Mouse (Mus musculus) intestine, postnatal 0 days (tissue): ENCODE data around the gene Rsph6a. TPM values are rescaled to one million over a fixed set of nuclear protein-coding genes. Genes with fewer than 3 reads are reported as not detected.

ENCODE experiments used
- ATAC-seq: fragments of 200-750 bp; cut with Nextera tagmentation; 2 replicates; pipeline ENCODE4 v1.8.0; 2017; ENCODE audit warnings: mild to moderate bottlenecking, moderate TSS enrichment, moderate library complexity
- H3K27ac ChIP-seq: fragments of 300-500 bp; sonication (generic); 2 replicates; pipeline ENCODE4 v1.5.1; 2014; ENCODE audit warnings: mild to moderate bottlenecking, low read depth, low read length, moderate library complexity
- H3K27me3 ChIP-seq: fragments of 300-500 bp; sonication (generic); replicated peaks from 2 replicates; pipeline ENCODE4 v1.6.1; 2014; ENCODE audit warnings: low read length, mixed read lengths; ENCODE audit not compliant: control insufficient read depth, insufficient read depth
- H3K36me3 ChIP-seq: fragments of 300-500 bp; sonication (generic); 2 replicates; pipeline ENCODE4 v1.6.1; 2014; ENCODE audit warnings: mild to moderate bottlenecking, moderate library complexity; ENCODE audit not compliant: control insufficient read depth, insufficient read depth
- H3K4me1 ChIP-seq: fragments of 300-500 bp; sonication (generic); replicated peaks from 2 replicates; pipeline ENCODE4 v1.6.1; 2014; ENCODE audit warnings: antibody characterized with exemption, low read length, mixed read lengths; ENCODE audit not compliant: control insufficient read depth, insufficient read depth
- H3K4me2 ChIP-seq: fragments of 300-500 bp; sonication (generic); replicated peaks from 2 replicates; pipeline ENCODE4 v1.6.1; 2014; ENCODE audit warnings: low read depth, mild to moderate bottlenecking, moderate library complexity
- H3K4me3 ChIP-seq: fragments of 300-500 bp; sonication (generic); 2 replicates; pipeline ENCODE4 v1.5.1; 2014; ENCODE audit warnings: low read depth, low read length
- H3K9ac ChIP-seq: fragments of 300-500 bp; sonication (generic); 2 replicates; pipeline ENCODE4 v1.6.1; 2014; ENCODE audit warnings: mild to moderate bottlenecking, low read depth, low read length
- H3K9me3 ChIP-seq: fragments of 300-500 bp; sonication (generic); 2 replicates; pipeline ENCODE4 v1.6.1; 2016; ENCODE audit warnings: mixed run types; ENCODE audit not compliant: control insufficient read depth
- CTCF ChIP-seq: sonication (generic); IDR thresholded peaks from 2 replicates; pipeline ENCODE4 v1.5.1; 2016; ENCODE audit warnings: low read depth, mild to moderate bottlenecking, control low read depth, antibody characterized with exemption, moderate library complexity
- WGBS: fragments of 180-500 bp; shearing (Covaris S2); extraction: QIAGEN DNeasy Blood & Tissue Kit; methylation state at CpG from one replicate; pipeline ENCODE4 v1.1.7; 2014; 5-methylcytosine and 5-hydroxymethylcytosine counted together
- polyA plus RNA-seq: library from polyadenylated mRNA; unstranded; fragments of >200 nt; fragmentation: Nextera tagmentation; extraction: Ambion mirVana; gene quantifications from 2 replicates; pipeline ENCODE4 v1.2.1, GENCODE M21; 2015

Gene Rsph6a
- polyA plus RNA-seq, 1 experiment from 2014 or later, result not detected

- peak overlapping the region; percentile 81; the same call in 1 of the 2 replicates for H3K9ac ChIP-seq
- no peaks in the 10 kb centered on the region for H3K27me3 ChIP-seq
- no peaks in the 10 kb centered on the region for H3K9me3 ChIP-seq
- no peak overlapping the region for H3K27ac ChIP-seq
- no peak for ATAC-seq
- no peak for TF ChIP-seq CTCF
- H3K4me3 ChIP-seq, result peak overlapping the region; percentile 63
- 3% methylated on average over 19 of the region's 19 CpGs for whole genome bisulfite sequencing
- H3K36me3 ChIP-seq, result peaks cover 7% of the 10 kb centered on the region; the same call in 1 of the 2 replicates
- H3K4me1 ChIP-seq, result peaks cover 6% of the 10 kb centered on the region
- peak overlapping the region; percentile 95 for H3K4me2 ChIP-seq
These were observed 41.2 kb downstream of the Rsph6a start for GRCm38 (mm10) chr7:19095751-19096110.

- 53% methylated on average over 5 of the region's 5 CpGs for WGBS
- Histone ChIP-seq H3K4me3 (peak overlapping the region; percentile 63), H3K27me3 (no peaks in the 10 kb centered on the region), H3K27ac (no peak overlapping the region), H3K4me1 (peaks cover 6% of the 10 kb centered on the region), H3K36me3 (peaks cover 5% of the 10 kb centered on the region; the same call in 1 of the 2 replicates), H3K9ac (no peak overlapping the region), H3K9me3 (no peaks in the 10 kb centered on the region), H3K4me2 (peak overlapping the region; percentile 95)
- ATAC-seq, result no peak
- TF ChIP-seq CTCF, result no peak
These were observed 42.0 kb downstream of the Rsph6a start for GRCm38 (mm10) chr7:19096421-19096976.

GRCm38 (mm10) chr7:19097217-19097616 is 42.7 kb downstream of the Rsph6a start:
- TF ChIP-seq CTCF, result no peak
- ATAC-seq, result no peak
- no peak overlapping the region for H3K4me3 ChIP-seq
- H3K36me3 ChIP-seq, result no peaks in the 10 kb centered on the region
- no peaks in the 10 kb centered on the region for H3K27me3 ChIP-seq
- no peak overlapping the region for H3K9ac ChIP-seq
- peaks cover 6% of the 10 kb centered on the region for H3K4me1 ChIP-seq
- no peaks in the 10 kb centered on the region for H3K9me3 ChIP-seq
- H3K4me2 ChIP-seq, result 0 out of 2 replicates have a peak overlapping the region, but pooled peaks have one; percentile 9
- no peak overlapping the region for H3K27ac ChIP-seq
- WGBS, result 32% methylated on average over 2 of the region's 2 CpGs

- no peaks in the 10 kb centered on the region for H3K36me3 ChIP-seq
- no peaks in the 10 kb centered on the region for H3K27me3 ChIP-seq
- no peak overlapping the region for H3K9ac ChIP-seq
- no peak for ATAC-seq
- H3K27ac ChIP-seq, result no peak overlapping the region
- TF ChIP-seq CTCF, result no peak
- peaks cover 6% of the 10 kb centered on the region for H3K4me1 ChIP-seq
- no peak overlapping the region for H3K4me3 ChIP-seq
- H3K4me2 ChIP-seq, result no peak overlapping the region
- H3K9me3 ChIP-seq, result no peaks in the 10 kb centered on the region
These were observed 43.4 kb downstream of the Rsph6a start for GRCm38 (mm10) chr7:19097863-19098262.

- no peak overlapping the region for H3K4me3 ChIP-seq
- WGBS, result 84% methylated on average over 7 of the region's 7 CpGs
- H3K9me3 ChIP-seq, result no peaks in the 10 kb centered on the region
- H3K9ac ChIP-seq, result no peak overlapping the region
- H3K27me3 ChIP-seq, result no peaks in the 10 kb centered on the region
- no peaks in the 10 kb centered on the region for H3K36me3 ChIP-seq
- no peak for TF ChIP-seq CTCF
- ATAC-seq, result no peak
- no peak overlapping the region for H3K4me2 ChIP-seq
- 0 out of 2 replicates have a peak, but pooled peaks cover 6% of the 10 kb centered on the region for H3K4me1 ChIP-seq
- H3K27ac ChIP-seq, result no peak overlapping the region
These were observed 44.3 kb downstream of the Rsph6a start for GRCm38 (mm10) chr7:19098811-19099210.

- no peak overlapping the region for H3K4me2 ChIP-seq
- H3K36me3 ChIP-seq, result no peaks in the 10 kb centered on the region
- TF ChIP-seq CTCF, result no peak
- 86% methylated on average over 1 of the region's 1 CpGs for WGBS
- ATAC-seq, result no peak
- H3K27ac ChIP-seq, result no peak overlapping the region
- H3K4me1 ChIP-seq, result 0 out of 2 replicates have a peak, but pooled peaks cover 6% of the 10 kb centered on the region
- H3K9ac ChIP-seq, result no peak overlapping the region
- no peaks in the 10 kb centered on the region for H3K9me3 ChIP-seq
- H3K27me3 ChIP-seq, result no peaks in the 10 kb centered on the region
- H3K4me3 ChIP-seq, result no peak overlapping the region
These were observed 45.8 kb downstream of the Rsph6a start for GRCm38 (mm10) chr7:19100290-19100689.

DNA sequence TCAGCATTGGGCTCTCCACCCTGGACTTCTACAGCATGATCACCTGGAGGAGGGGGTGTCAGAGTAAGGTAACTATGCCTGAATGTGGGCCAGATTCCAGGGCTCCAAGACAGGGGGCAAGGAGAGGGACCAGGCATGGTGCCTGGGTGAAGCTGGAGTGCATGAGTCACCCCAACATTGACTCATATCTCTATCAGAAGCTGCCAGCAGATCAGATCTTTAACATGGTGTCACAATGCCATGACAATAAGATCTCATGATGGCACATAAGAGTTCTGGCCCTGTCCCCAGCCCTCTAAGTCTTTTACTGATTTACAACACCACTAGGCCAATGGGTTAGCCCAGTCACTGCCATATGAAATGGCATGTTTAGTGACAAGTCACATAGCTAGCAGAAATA is 49.3 kb downstream of the Rsph6a start:
- Histone ChIP-seq H3K9ac (no peak overlapping the region), H3K9me3 (no peaks in the 10 kb centered on the region), H3K27ac (no peak overlapping the region), H3K4me1 (no peaks in the 10 kb centered on the region), H3K27me3 (no peaks in the 10 kb centered on the region), H3K4me2 (no peak overlapping the region), H3K4me3 (no peak overlapping the region), H3K36me3 (no peaks in the 10 kb centered on the region)
- TF ChIP-seq CTCF, result no peak
- ATAC-seq, result peak; percentile 34
